Mouse (Mus musculus) cerebral cortex, adult 2 months (tissue): ENCODE results near the gene Card6.

Source experiments
- WGBS: fragments of 180-500 bp; shearing (Covaris S2); methylation state at CpG from one replicate; pipeline ENCODE4 v1.1.7; 2018; 5-methylcytosine and 5-hydroxymethylcytosine counted together

Gene Card6

GRCm38 (mm10) chr15:5107686-5108654 lies at the start of gene Card6:
Card6 (minus strand) TSS chr15:5108539.
- 38% methylated on average over 21 of the region's 21 CpGs for WGBS

- WGBS, result 9% methylated on average over 1 of the region's 1 CpGs
Observed at GRCm38 (mm10) chr15:5157386-5157785, 49.0 kb upstream of the Card6 start.

GRCm38 (mm10) chr15:5156355-5156754 lies 48.0 kb upstream of the Card6 start:
- WGBS, result 73% methylated on average over 4 of the region's 4 CpGs

DNA sequence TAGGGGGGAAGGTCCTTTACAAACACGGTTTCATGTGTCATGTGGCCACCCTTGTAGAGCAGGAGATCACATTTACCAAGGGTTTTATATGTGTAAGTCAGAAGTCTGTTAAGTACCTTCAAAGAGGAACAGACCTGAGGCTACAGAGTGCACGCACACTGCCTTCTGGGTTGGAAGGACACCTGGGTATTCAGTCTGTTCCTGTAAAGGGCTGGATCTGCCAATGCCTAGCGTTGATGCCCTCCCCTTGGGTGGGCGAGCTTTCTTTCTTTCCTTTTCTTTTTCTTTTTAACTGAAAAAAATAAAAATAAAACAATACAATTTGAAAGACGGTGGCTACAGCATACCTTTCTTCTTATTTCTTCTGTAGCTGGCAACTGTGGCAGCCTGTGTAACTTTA lies 46.8 kb upstream of the Card6 start:
- 60% methylated on average over 5 of the region's 5 CpGs for WGBS

GRCm38 (mm10) chr15:5154621-5155020 lies 46.3 kb upstream of the Card6 start:
- 86% methylated on average over 9 of the region's 9 CpGs for WGBS

DNA sequence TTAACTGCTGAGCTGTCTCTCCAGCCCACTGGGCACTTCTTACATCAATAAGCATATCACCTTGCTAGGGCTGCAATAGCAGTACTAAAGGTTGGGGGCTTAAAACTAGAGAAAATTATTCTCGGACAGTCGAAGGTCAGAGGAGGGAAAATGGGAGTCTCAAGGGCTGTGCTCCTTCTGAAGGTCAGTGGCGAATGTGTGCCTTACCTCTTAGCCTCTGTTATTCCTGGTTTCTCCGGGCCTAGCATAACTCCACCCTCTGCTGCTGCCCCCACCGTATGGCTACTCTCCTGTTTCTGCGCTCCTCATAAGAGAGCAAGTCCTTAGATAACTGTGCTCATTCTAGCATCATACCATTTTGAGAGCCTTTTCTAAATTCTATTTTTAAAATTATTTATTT lies 43.8 kb upstream of the Card6 start:
- 94% methylated on average over 6 of the region's 6 CpGs for WGBS

DNA sequence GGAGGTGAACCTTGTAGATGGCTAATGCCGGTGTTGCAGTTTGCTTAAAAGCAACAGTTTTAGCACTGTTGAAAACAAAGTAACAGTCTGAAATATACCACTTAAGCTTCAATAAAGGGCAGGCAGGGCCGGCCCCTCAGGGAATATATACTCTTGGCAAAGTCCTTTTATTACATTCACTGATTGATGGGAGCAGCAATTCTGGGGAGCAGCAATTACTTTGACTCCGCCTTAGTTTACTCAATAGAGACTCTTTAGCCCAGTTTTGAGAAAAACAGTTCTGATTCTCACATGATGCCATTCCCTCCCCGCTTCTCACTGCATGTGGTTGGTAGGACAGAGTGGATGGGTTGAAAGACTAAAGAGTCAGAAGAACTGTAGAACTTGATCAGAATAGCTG lies 40.8 kb upstream of the Card6 start:
- 70% methylated on average over 4 of the region's 4 CpGs for WGBS

DNA sequence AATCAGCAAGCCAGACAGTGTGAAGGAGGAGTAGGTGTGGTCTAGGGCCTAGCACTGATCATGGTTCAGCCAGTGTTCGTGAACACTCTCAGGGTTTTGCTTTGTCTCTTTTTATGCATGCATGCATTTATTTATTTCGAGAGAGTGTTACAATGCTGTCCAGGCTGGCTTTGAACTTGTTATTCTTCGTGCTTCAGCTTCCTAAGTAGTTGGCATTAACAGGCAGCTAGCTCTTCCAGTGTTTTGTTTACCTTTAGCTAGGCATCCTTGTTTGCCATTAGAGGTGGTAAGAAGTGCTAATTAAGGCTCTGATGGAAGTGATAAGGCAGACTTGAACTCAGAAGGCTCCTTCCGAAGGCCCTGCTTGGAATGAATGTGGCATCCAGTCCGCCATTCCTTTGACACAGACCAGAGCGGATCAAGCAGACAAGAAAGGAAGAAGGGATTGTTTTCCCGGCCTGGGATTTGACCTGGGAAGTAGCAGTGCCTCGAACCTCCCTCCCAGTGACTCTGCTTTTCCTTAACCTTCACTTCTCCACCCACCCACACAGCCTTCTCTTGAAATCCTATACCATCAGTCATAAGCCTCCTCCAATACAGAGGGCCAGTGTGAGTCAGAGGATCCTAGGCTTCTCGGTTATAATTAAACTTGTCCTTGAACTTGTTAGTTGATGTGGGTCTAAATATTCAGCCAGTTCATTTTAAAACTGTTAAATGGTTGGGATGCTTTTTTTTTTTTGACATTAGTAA lies 37.0 kb upstream of the Card6 start:
- WGBS, result 55% methylated on average over 9 of the region's 9 CpGs

- under 1% methylated on average over 56 of the region's 61 CpGs for WGBS
Observed at GRCm38 (mm10) chr15:5144021-5144778, 35.9 kb upstream of the Card6 start.

DNA sequence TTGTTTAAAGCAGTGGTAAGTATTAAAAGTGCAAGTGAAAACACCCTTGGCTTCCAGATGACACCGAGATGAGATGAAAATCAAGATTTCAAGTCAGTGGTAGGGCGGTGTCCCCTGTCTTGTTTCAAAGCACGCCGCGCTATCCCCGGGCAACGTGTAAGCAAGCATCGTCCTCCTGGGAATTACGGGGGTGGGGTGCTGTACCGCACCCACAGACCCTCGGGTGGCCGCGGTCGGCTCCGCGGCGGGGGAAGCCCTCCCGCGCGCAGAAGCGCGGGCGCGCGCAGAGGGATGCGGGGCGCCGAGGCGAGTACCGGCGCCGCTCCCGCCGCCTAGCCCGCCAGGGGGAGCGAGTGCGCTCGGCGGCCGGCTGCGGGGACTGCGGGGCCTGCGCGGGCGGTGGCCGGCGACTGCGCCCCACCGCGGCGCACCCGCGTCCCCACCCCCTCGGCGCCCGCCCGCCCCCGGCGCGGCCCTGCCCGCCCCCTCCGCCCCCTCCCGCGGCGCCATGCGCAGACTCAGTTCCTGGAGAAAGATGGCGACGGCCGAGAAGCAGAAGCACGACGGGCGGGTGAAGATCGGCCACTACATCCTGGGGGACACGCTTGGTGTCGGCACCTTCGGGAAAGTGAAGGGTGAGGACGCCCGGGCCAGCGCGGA lies 35.2 kb upstream of the Card6 start, which contains the start of gene Prkaa1:
Gene Prkaa1 (plus strand): TSS at position 501 of the 660 bp plus-strand sequence.
- under 1% methylated on average over 80 of the region's 80 CpGs for WGBS

GRCm38 (mm10) chr15:5142714-5143113 lies 34.4 kb upstream of the Card6 start:
- 44% methylated on average over 5 of the region's 5 CpGs for WGBS

- WGBS, result 61% methylated on average over 5 of the region's 5 CpGs
Observed at GRCm38 (mm10) chr15:5142047-5142446, 33.7 kb upstream of the Card6 start.

DNA sequence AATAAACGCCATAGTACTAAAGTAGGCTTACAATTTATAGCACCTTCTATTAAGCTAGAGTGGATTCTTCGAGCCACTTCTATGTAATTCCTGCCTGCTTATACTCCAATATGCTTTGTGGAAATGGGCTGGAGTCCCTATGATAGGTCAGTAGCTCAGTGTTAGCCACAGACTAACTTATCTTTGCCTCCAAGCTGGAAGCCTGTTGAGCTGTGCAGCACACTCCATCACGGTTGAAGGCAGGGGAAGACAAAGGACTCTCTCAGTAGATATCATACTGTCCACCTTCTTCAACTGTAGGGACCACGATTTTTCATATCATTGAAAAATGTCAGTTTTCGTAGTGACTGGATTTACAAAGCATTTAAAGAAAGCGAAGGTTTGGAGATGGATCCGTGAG lies 31.5 kb upstream of the Card6 start:
- WGBS, result 93% methylated on average over 7 of the region's 7 CpGs

DNA sequence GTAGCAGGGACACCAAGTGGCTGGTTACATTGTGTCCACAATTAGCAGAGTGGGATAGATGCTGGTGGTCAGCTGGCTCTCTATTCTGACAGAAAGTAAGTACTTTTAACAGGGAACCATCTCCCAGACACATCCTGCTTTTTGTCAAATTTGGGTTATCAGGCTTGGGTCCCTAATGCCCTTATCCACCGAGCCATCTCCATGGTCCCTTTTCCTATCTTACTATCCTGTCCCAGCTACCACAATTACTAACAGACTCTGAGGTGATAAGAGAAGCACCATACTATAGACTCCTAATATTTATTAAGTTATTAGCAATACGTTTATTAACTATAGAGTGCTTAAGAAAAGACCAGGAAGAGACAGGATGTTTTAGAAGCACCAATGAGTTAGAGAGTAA lies 31.0 kb upstream of the Card6 start:
- WGBS, result 90% methylated on average over 2 of the region's 2 CpGs

DNA sequence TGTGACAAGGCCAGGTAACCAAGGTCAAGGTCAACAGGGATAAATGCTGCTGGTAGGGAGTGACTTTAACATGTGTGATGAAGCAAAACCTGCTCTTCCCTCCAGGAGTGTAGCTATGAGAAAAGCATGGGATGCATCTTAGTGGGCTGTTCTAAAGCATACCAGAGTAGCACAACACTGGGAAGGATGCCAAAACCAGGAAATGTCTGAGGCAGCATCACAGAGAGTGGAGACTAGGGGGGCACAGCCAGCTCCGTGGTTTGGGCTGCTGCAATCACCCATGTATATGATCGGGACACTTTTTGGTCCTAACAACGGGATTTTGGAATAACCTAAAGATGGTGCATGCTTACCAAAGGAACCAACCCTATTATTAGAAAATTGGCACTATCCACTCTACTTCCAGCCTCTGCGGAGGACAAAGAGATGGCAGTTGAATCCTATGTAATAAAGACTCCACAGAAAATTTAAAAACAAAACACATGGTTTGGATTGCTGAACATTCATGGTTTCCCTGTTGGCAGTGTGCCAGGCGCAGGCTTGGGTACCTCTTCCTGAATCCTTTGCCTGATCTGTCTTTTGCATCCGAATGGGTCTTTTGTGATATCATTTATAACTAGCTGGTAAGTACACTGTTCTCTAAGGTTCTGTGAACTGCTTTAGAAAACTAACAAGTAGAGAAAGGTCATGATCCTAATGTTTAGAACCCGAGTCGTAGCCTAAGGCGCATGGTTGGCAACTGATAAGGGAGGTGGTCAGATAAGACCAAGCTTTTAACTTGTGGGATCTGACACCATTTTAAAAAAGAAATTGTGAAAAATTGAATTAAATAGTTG lies 29.9 kb upstream of the Card6 start:
- WGBS, result 44% methylated on average over 9 of the region's 9 CpGs

DNA sequence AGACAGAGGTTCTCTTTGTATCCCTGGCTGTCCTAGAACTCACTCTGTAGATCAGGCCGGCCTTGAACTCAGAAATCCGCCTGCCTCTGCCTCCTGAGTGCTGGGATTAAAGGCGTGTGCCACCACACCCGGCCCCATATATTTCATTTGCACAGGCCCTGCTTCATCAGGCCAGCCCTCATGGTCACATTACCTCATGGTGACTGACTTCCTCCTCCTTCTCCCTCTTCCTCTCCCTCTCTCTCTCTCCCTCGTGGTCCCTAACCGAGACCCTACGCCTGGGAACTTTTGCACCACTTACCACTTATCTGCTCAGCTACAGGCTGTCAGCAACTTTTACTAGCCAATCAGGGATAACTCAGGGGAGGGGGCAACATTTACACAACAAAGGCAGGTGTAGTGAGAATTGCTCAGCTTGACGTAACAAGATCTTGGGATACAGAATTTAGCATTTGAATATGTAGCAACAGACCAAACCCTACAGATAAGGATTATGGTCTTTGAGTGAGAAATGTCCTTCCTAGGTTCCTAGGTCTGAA lies 26.7 kb upstream of the Card6 start:
- 91% methylated on average over 8 of the region's 8 CpGs for WGBS

- 78% methylated on average over 3 of the region's 3 CpGs for WGBS
Observed at GRCm38 (mm10) chr15:5134179-5134578, 25.8 kb upstream of the Card6 start.

DNA sequence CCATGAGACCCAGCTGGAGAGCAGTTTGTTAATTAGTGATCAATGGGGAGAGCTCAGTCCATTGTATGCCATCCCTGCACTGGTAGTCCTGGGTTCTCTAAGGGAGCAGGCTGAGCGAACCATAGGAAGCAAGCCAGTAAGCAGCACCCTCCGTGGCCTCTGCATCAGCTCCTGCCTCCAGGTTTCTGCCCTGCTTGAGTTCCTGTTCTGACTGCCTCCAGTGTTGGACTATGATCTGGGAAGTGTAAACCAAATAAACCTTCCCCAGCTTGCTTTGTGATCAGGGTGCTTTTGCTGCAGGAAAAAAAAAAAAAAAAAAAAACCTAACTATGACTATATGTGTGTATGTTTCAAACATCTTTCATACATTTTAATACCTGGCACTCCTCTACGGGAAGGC lies 25.0 kb upstream of the Card6 start:
- 68% methylated on average over 3 of the region's 3 CpGs for WGBS

GRCm38 (mm10) chr15:5130887-5131668 lies 22.7 kb upstream of the Card6 start:
- WGBS, result 90% methylated on average over 14 of the region's 14 CpGs
